Mouse (Mus musculus) ovary, adult 18-20 months (tissue): ENCODE results near the gene T2.
"Not testable (repeated sequence)": the region's sequence is repeated elsewhere in the genome, so short reads cannot be mapped to it uniquely, and the experiment has no call there.

Experiments used
- DNase-seq: peaks from one replicate; pipeline ENCODE4 v3.0.0; 2022; ENCODE audit warnings: low spot score, mixed read lengths

The T2 gene

GRCm38 (mm10) chr17:8367514-8368480, 12.0 kb downstream of the T2 start:
- DNase-seq = no peak

GRCm38 (mm10) chr17:8368570-8368969, 12.8 kb downstream of the T2 start:
- no peak for DNase-seq

GRCm38 (mm10) chr17:8369171-8369570, 13.4 kb downstream of the T2 start:
- no peak for DNase-seq

- no peak for DNase-seq
These were observed 14.9 kb downstream of the T2 start for GRCm38 (mm10) chr17:8370634-8371229.

GRCm38 (mm10) chr17:8371834-8372233, 16.0 kb downstream of the T2 start:
- peak; percentile 43 for DNase-seq

- DNase-seq = peak; percentile 40
These were observed 16.7 kb downstream of the T2 start for GRCm38 (mm10) chr17:8372286-8373046.

GRCm38 (mm10) chr17:8377298-8377697, 21.5 kb downstream of the T2 start:
- DNase-seq = no peak

GRCm38 (mm10) chr17:8385441-8385840, 29.6 kb downstream of the T2 start:
- DNase-seq = no peak

- no peak for DNase-seq
These were observed 32.7 kb downstream of the T2 start for GRCm38 (mm10) chr17:8388463-8388862.

GRCm38 (mm10) chr17:8388990-8389789, 33.4 kb downstream of the T2 start:
- no peak for DNase-seq

- no peak for DNase-seq
These were observed 34.0 kb downstream of the T2 start for GRCm38 (mm10) chr17:8389790-8390095.

- no peak for DNase-seq
These were observed 34.7 kb downstream of the T2 start for GRCm38 (mm10) chr17:8390487-8390886.

GRCm38 (mm10) chr17:8396371-8396770, 40.6 kb downstream of the T2 start:
- DNase-seq = no peak

GRCm38 (mm10) chr17:8397946-8398345, 42.2 kb downstream of the T2 start:
- DNase-seq = no peak

- not testable (repeated sequence) for DNase-seq
These were observed 48.1 kb downstream of the T2 start for GRCm38 (mm10) chr17:8403932-8404331.

GRCm38 (mm10) chr17:8406285-8406684, 50.5 kb downstream of the T2 start:
- no peak for DNase-seq

GRCm38 (mm10) chr17:8408002-8408401, 52.2 kb downstream of the T2 start:
- DNase-seq = not testable (repeated sequence)

- no peak for DNase-seq
These were observed 53.0 kb downstream of the T2 start for GRCm38 (mm10) chr17:8408589-8409295.

GRCm38 (mm10) chr17:8410330-8410729, 54.5 kb downstream of the T2 start:
- DNase-seq = no peak

- no peak for DNase-seq
These were observed 57.9 kb downstream of the T2 start for GRCm38 (mm10) chr17:8413656-8414055.

GRCm38 (mm10) chr17:8415533-8415932, 59.7 kb downstream of the T2 start:
- no peak for DNase-seq
